Mouse (Mus musculus) testis, adult 2 months (tissue): ENCODE results near the gene Cacna1d. TPM values are rescaled to one million over a fixed set of nuclear protein-coding genes. Genes with fewer than 3 reads are reported as not detected.

ENCODE experiments used
- H3K27ac ChIP-seq: fragments of 200-500 bp; 2 replicates; pipeline ENCODE4 v1.5.1; 2012; ENCODE audit warnings: low read depth, low read length; ENCODE audit not compliant: control insufficient read depth, insufficient read depth
- H3K27me3 ChIP-seq: fragments of 200-500 bp; 2 replicates; pipeline ENCODE4 v1.6.1; 2012; ENCODE audit warnings: mild to moderate bottlenecking, low read length, moderate library complexity; ENCODE audit not compliant: control insufficient read depth, insufficient read depth
- H3K36me3 ChIP-seq: fragments of 200-500 bp; 2 replicates; pipeline ENCODE4 v1.6.1; 2012; ENCODE audit warnings: mild to moderate bottlenecking, low read length; ENCODE audit not compliant: control insufficient read depth, insufficient read depth
- H3K4me1 ChIP-seq: fragments of 200-500 bp; 2 replicates; pipeline ENCODE4 v1.6.1; 2012; ENCODE audit warnings: low read length; ENCODE audit not compliant: control insufficient read depth, insufficient read depth
- H3K4me3 ChIP-seq: fragments of 200-500 bp; 2 replicates; pipeline ENCODE4 v1.5.1; 2012; ENCODE audit warnings: low read depth, mild to moderate bottlenecking, low read length, moderate library complexity, mixed read lengths; ENCODE audit not compliant: control insufficient read depth
- CTCF ChIP-seq: fragments of 200-500 bp; IDR thresholded peaks from 2 replicates; pipeline ENCODE4 v1.5.1; 2012; ENCODE audit warnings: low read depth, mild to moderate bottlenecking, inconsistent platforms, low read length, moderate library complexity; ENCODE audit not compliant: control insufficient read depth, insufficient read depth, insufficient replicate concordance
- POLR2A ChIP-seq: fragments of 200-500 bp; IDR thresholded peaks from 2 replicates; pipeline ENCODE4 v1.6.1; 2012; ENCODE audit warnings: low read depth, mild to moderate bottlenecking, inconsistent platforms, low read length, moderate library complexity; ENCODE audit not compliant: control insufficient read depth
- polyA plus RNA-seq: library from polyadenylated mRNA; depleted of rRNA; stranded (reverse); fragments of >200 nt; gene quantifications from 2 replicates; pipeline ENCODE4 v1.2.3, GENCODE M21; 2012

The Cacna1d gene
- polyA plus RNA-seq, 1 experiment = 8.9 TPM

DNA sequence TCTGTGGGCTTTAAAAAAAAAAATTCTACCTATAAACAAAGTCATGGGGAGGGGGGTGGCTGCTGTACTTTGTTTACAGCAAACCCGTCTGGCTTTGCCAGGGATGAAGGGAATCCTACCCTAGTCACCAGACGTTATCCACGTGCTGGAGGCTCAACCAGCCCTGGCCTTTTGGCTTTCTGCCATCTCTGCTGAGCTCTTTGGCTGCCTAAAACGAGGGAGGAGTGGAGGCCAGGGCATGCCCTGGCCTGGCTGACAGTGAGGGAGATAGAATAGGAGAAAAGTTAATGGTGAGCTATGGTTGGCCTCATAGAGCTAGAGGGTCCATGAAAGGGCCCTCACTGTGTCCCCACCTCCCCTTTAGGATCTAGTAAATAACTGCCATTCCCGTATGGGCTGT is 313.4 kb downstream of the Cacna1d start:
- Histone ChIP-seq H3K4me3 (no peak overlapping the region), H3K36me3 (no peaks in the 10 kb centered on the region), H3K27ac (peak overlapping the region; percentile 46; the same call in 1 of the 2 replicates), H3K4me1 (no peaks in the 10 kb centered on the region; the same call in 1 of the 2 replicates), H3K27me3 (no peaks in the 10 kb centered on the region)
- TF ChIP-seq CTCF (no peak), POLR2A (no peak)

DNA sequence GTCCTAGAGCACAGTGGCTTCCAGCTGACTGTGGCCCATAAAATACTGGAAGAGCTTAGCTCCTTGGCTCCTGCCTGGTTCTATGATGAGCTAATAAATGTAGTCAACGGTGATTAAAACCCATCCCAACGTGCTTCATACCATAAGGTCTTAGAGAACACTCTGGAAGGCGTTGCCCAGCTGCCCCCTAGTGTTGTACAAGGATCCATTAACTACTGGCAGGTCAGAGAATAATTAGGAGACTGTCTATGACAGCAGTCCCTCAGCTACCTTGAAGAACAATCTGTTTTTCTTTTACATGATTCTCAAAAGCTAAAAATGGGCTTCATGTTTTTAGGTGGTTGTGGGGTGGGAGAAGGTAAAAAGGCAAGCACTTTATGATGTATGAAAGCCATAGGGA is 315.9 kb downstream of the Cacna1d start:
- H3K27ac ChIP-seq = peak overlapping the region; percentile 41; the same call in 1 of the 2 replicates
- H3K27me3 ChIP-seq = no peaks in the 10 kb centered on the region
- H3K4me1 ChIP-seq = no peaks in the 10 kb centered on the region; the same call in 1 of the 2 replicates
- TF ChIP-seq CTCF = no peak
- TF ChIP-seq POLR2A = no peak
- H3K36me3 ChIP-seq = no peaks in the 10 kb centered on the region
- no peak overlapping the region for H3K4me3 ChIP-seq

- TF ChIP-seq POLR2A (no peak), CTCF (no peak)
- Histone ChIP-seq H3K4me1 (no peaks in the 10 kb centered on the region; the same call in 1 of the 2 replicates), H3K27ac (peak overlapping the region; percentile 28; the same call in 1 of the 2 replicates), H3K4me3 (no peak overlapping the region), H3K36me3 (no peaks in the 10 kb centered on the region), H3K27me3 (no peaks in the 10 kb centered on the region)
Observed at GRCm38 (mm10) chr14:30172821-30173755, 318.2 kb downstream of the Cacna1d start.

GRCm38 (mm10) chr14:30171593-30171992 is 319.7 kb downstream of the Cacna1d start:
- no peak overlapping the region for H3K27ac ChIP-seq
- H3K36me3 ChIP-seq = no peaks in the 10 kb centered on the region
- TF ChIP-seq POLR2A (no peak), CTCF (no peak)

GRCm38 (mm10) chr14:30171008-30171407 is 320.2 kb downstream of the Cacna1d start:
- Histone ChIP-seq H3K4me3 (no peak overlapping the region), H3K36me3 (no peaks in the 10 kb centered on the region), H3K27me3 (no peaks in the 10 kb centered on the region), H3K4me1 (no peaks in the 10 kb centered on the region), H3K27ac (no peak overlapping the region)
- no peak for TF ChIP-seq POLR2A
- TF ChIP-seq CTCF = no peak

More at GRCm38 (mm10) chr14:30171593-30171992, 319.7 kb downstream of the Cacna1d start:
- Histone ChIP-seq H3K27me3 (no peaks in the 10 kb centered on the region), H3K4me1 (no peaks in the 10 kb centered on the region), H3K4me3 (no peak overlapping the region)

GRCm38 (mm10) chr14:30169455-30169854 is 321.8 kb downstream of the Cacna1d start:
- H3K4me3 ChIP-seq = no peak overlapping the region
- TF ChIP-seq POLR2A (no peak), CTCF (no peak)
- H3K4me1 ChIP-seq = no peaks in the 10 kb centered on the region
- no peak overlapping the region for H3K27ac ChIP-seq
- no peaks in the 10 kb centered on the region for H3K27me3 ChIP-seq
- no peaks in the 10 kb centered on the region for H3K36me3 ChIP-seq

DNA sequence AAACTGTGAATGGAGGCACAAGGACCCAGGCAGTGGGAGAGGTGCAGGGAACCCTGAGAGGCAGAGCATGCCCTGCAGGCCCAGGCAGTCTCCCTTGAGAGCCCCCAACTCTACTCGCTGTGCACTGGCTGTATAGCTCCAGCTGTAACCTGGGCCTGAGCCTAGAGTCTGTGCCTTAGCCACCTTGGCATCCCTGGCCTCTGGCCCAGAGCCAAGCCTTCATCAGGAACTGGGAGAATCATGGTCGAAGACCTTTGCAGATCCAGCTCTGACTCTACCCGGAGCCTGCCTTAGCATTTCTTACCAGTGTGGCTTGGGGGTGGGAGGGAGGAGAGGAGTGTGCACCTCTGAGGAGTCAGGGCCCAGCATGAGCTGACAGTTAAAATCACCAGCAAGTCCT is 322.4 kb downstream of the Cacna1d start:
- Histone ChIP-seq H3K27ac (no peak overlapping the region), H3K4me1 (no peaks in the 10 kb centered on the region), H3K27me3 (no peaks in the 10 kb centered on the region), H3K36me3 (no peaks in the 10 kb centered on the region), H3K4me3 (no peak overlapping the region)
- TF ChIP-seq CTCF (no peak), POLR2A (no peak)
